Mouse (Mus musculus): Measurements from ENCODE around the gene Gabarap. TPM values are rescaled to one million over a fixed set of nuclear protein-coding genes. Genes with fewer than 3 reads are reported as not detected.

Gabarap gene
- total and polyA plus RNA-seq, 2 experiments from 2014 or later, result 209 to 548 TPM

DNA sequence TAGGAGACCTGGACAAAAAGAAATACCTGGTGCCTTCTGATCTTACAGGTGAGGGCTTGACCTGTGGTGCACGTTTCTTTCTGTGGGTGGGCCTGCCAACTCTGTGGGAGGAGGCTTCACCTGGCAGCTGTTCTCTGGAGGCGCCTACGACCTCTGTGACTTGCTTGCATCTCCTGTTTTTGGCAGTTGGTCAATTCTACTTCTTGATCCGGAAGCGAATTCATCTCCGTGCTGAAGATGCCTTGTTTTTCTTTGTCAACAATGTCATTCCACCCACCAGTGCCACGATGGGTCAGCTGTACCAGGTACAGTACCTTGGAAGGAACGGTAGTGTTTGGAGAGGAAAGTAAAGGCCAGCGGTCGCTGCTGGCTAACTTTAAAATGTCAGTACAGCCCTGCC, 1.5 kb downstream of the Gabarap start:
- Histone ChIP-seq H3K27me3 (ENCODE audit: insufficient read depth, low read length) (no peaks in the 10 kb centered on the region), H3K9me3 (ENCODE audit: low read length) (no peaks in the 10 kb centered on the region), H3K9ac (replicated peaks; ENCODE audit: low read length) (peak overlapping the region; percentile 82; the same call in 1 of the 2 replicates), H3K4me3 (ENCODE audit: low read length) (peak overlapping the region; percentile 80), H3K36me3 (ENCODE audit: insufficient read depth, low read length) (peaks cover 28% of the 10 kb centered on the region; the same call in 1 of the 2 replicates), H3K4me2 (ENCODE audit: low read depth, low read length) (peak overlapping the region; percentile 76), H3K4me1 (ENCODE audit: insufficient read depth, low read length) (peaks cover 8% of the 10 kb centered on the region; the same call in 1 of the 2 replicates), H3K27ac (no peak overlapping the region)
- no peak for TF ChIP-seq CTCF (IDR thresholded peaks at IDR 0.05; ENCODE audit: low read depth)
- WGBS, result 78% methylated on average over 10 of the region's 10 CpGs
- DNase-seq (ENCODE audit: low spot score), result no peak
- ATAC-seq, result no peak

DNA sequence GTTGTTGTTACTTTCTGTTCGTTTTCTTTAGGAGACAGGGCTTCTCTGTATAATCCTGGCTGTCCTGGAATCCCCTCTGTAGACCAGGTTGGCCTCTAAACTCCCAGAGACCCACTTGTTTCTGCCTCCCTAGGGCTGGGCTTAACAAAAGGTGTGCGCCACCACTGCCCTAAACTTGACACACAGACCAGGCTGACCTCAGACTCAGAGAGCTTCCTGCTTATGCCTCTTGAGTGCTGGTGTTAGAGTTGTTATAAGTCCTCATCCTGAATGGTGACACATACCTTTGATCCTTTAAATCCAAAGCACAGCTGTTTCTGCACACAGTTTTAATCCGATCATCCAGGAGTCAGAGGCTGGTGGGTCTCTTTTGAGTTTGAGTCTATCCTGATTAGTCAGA, 2.0 kb downstream of the Gabarap start:
- H3K9ac ChIP-seq (replicated peaks; ENCODE audit: low read length), result peak overlapping the region; percentile 82; the same call in 1 of the 2 replicates
- no peak for ATAC-seq

DNA sequence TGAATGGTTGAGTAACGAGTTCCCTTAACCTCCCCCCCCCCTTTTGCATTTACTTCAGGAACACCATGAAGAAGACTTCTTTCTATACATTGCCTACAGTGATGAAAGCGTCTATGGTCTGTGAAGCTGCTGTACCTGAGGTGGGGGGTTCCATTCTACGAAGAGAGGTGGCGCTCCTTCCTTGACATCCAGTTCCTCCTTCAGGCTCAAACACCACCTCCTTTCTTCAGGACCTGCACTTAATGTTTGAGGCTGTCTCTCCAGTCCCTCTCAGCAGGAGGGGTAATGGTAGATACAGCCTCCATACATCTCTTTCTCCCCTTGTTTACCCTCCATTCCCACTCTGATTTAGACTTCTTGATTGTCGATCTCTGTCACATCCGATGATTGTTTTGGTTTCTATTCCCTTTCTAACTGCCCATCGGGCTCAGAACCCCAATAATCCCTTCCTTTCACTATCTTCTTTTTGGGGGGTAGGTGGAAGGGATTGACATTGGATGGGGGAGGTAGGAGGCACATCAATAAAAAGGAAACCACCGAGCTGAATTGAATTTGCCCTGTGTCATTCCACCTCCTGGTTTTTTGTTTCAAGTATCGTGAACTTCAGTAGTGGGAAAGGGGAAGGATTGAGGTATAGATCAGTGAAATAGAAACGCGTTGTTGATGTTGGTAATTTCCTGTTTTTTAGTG, 3.6 kb downstream of the Gabarap start:
- H3K9me3 ChIP-seq (ENCODE audit: low read length), result no peaks in the 10 kb centered on the region
- H3K4me3 ChIP-seq (ENCODE audit: low read length), result peak overlapping the region; percentile 60; the same call in 1 of the 2 replicates
- DNase-seq (ENCODE audit: low spot score) (no peak), ATAC-seq (no peak)
- TF ChIP-seq CTCF (IDR thresholded peaks at IDR 0.05; ENCODE audit: low read depth), result peak; percentile 27
- H3K4me1 ChIP-seq (ENCODE audit: insufficient read depth, low read length), result peaks cover 8% of the 10 kb centered on the region; the same call in 1 of the 2 replicates
- no peaks in the 10 kb centered on the region for H3K27me3 ChIP-seq (ENCODE audit: insufficient read depth, low read length)
- no peak overlapping the region for H3K9ac ChIP-seq (replicated peaks; ENCODE audit: low read length)
- 0 out of 2 replicates have a peak overlapping the region, but pooled peaks have one; percentile 68 for H3K4me2 ChIP-seq (ENCODE audit: low read depth, low read length)
- 87% methylated on average over 11 of the region's 11 CpGs for WGBS
- no peak overlapping the region for H3K27ac ChIP-seq
- peaks cover 15% of the 10 kb centered on the region; the same call in 1 of the 2 replicates for H3K36me3 ChIP-seq (ENCODE audit: insufficient read depth, low read length)

More for the DNA sequence above, 2.0 kb downstream of the Gabarap start:
- Histone ChIP-seq H3K4me3 (ENCODE audit: low read length) (peak overlapping the region; percentile 80; the same call in 1 of the 2 replicates), H3K4me2 (ENCODE audit: low read depth, low read length) (peak overlapping the region; percentile 76), H3K27ac (no peak overlapping the region), H3K36me3 (ENCODE audit: insufficient read depth, low read length) (peaks cover 23% of the 10 kb centered on the region; the same call in 1 of the 2 replicates), H3K9me3 (ENCODE audit: low read length) (no peaks in the 10 kb centered on the region), H3K4me1 (ENCODE audit: insufficient read depth, low read length) (peaks cover 8% of the 10 kb centered on the region; the same call in 1 of the 2 replicates), H3K27me3 (ENCODE audit: insufficient read depth, low read length) (no peaks in the 10 kb centered on the region)
- WGBS, result 91% methylated on average over 3 of the region's 3 CpGs
- DNase-seq (ENCODE audit: low spot score), result no peak
- TF ChIP-seq CTCF (IDR thresholded peaks at IDR 0.05; ENCODE audit: low read depth), result no peak

DNA sequence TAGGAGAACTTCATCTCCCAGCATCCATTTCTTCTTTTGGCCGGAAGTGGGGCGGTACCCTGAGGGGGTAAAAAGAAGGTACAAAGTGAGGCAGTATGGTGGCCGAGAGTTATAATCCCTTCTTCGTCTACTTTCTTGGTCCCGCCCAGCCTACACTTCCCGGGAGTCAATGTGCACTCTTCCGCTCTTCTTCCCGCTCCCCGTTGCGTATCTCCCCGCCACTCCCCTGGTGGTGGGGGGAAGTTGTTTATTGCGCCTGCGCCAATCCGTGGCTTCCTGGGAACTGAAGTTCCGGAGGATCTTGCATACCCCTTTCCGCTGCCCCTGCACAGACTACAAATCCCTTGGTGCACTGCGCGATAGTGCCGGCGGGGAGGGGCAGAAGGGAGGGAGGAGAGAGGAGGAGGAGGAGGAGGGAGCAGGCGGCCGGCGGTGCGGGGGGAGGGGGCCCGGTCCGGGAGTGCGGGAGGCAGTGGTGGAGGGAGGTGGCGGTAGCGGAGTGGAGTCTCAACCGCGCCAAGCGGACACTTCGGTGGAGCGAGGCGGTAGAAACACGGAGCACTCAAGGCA, 4.5 kb downstream of the Gabarap start, which contains the start of gene Phf23:
Phf23 (plus strand) TSS at position 387 of the 570 bp plus-strand sequence.
- peak within 1 kb of the TSS; percentile 68 for H3K4me2 ChIP-seq (ENCODE audit: low read depth, low read length)
- H3K27me3 ChIP-seq (ENCODE audit: insufficient read depth, low read length), result no peaks in the 10 kb centered on the region
- peak; percentile 87 for ATAC-seq
- H3K27ac ChIP-seq, result peak within 1 kb of the TSS; percentile 90
- peak within 1 kb of the TSS; percentile 60 for H3K4me3 ChIP-seq (ENCODE audit: low read length)
- H3K4me1 ChIP-seq (ENCODE audit: insufficient read depth, low read length), result peaks cover 8% of the 10 kb centered on the region; the same call in 1 of the 2 replicates
- WGBS, result under 1% methylated on average over 36 of the region's 36 CpGs
- TF ChIP-seq CTCF (IDR thresholded peaks at IDR 0.05; ENCODE audit: low read depth), result peak; percentile 65
- peak; percentile 99 for DNase-seq (ENCODE audit: low spot score)
- H3K9me3 ChIP-seq (ENCODE audit: low read length), result no peaks in the 10 kb centered on the region
- H3K9ac ChIP-seq (replicated peaks; ENCODE audit: low read length), result peak within 1 kb of the TSS; percentile 64
- H3K36me3 ChIP-seq (ENCODE audit: insufficient read depth, low read length), result peaks cover 12% of the 10 kb centered on the region; the same call in 1 of the 2 replicates

DNA sequence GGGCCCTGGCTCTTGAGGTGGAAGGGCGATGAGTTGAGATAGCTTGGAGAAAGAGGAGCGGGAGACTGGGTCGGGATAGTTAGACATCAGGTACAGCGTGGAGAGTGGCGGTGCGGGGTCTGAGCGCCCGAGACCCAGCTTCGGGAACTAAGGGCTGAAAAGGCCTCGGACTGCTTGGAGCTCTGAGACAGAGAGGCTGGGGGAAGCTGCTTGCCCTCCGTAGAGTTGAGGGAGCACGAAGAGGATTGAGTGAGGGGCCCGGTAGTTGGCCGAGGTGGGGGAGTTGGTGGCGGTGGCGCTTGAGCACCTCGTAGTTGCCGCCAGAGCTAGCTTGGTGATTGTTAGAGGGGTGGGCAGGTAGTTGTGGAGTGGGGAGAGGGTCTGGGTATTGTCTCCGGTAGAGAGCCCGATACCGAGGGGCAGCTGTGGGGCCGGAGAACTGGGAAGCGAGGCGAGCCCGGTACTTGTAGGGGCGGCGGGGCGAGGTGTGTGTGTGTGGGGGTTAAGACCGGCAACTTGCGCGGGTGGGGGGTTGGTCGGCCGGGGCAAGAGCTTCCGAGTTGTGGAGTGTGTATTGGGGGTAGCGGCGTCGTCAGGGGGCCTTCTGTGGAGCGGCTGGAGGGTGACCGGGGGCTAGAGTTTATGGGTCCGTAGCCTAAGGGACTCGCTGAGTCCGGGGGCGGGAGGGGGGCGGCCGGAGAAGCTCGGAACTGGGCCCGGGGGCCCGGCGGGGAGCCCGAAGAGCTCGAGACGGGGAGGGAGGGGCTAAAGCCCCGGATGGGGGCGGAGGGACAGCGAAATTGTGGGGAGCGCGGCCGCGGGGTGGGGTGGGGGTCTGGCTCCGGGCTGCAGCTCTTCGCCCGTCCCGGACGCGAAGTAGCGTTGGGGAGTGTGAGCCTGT, 5.5 kb downstream of the Gabarap start:
- no peak for TF ChIP-seq CTCF (IDR thresholded peaks at IDR 0.05; ENCODE audit: low read depth)
- Histone ChIP-seq H3K4me1 (ENCODE audit: insufficient read depth, low read length) (peaks cover 11% of the 10 kb centered on the region), H3K4me3 (ENCODE audit: low read length) (peak overlapping the region; percentile 60), H3K9me3 (ENCODE audit: low read length) (no peaks in the 10 kb centered on the region), H3K4me2 (ENCODE audit: low read depth, low read length) (peak overlapping the region; percentile 68), H3K36me3 (ENCODE audit: insufficient read depth, low read length) (peaks cover 12% of the 10 kb centered on the region; the same call in 1 of the 2 replicates), H3K27ac (peak overlapping the region; percentile 90), H3K9ac (replicated peaks; ENCODE audit: low read length) (peak overlapping the region; percentile 64), H3K27me3 (ENCODE audit: insufficient read depth, low read length) (no peaks in the 10 kb centered on the region)
- DNase-seq (ENCODE audit: low spot score) (peak; percentile 74), ATAC-seq (no peak)
- 1% methylated on average over 62 of the region's 66 CpGs for WGBS

DNA sequence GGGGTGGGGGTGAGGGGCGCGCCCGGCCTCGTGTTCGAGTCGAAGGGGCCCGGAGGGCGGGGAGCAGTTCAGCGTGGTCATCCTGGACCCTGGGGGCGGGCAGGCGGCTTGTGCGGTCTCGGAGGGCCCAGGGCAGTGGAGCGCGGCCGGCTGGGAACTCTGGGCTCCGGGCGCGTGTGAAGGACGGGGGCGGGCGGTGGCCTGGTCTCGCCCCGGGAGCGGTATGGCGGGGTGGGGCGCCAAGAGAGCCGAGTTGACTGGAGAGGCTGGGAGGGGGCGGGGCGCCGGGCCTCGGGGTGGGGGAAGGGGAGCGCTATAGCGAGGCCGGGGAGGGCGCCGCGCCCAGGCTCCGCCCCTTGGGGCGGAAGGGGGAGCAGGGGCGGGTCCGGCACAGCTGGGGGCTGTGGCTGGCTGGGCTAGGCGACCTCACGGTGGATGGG, 6.1 kb downstream of the Gabarap start:
- Histone ChIP-seq H3K4me3 (ENCODE audit: low read length) (peak overlapping the region; percentile 60), H3K4me1 (ENCODE audit: insufficient read depth, low read length) (peaks cover 16% of the 10 kb centered on the region)
- WGBS, result 1% methylated on average over 32 of the region's 44 CpGs

More for the DNA sequence above, 6.1 kb downstream of the Gabarap start:
- Histone ChIP-seq H3K9ac (replicated peaks; ENCODE audit: low read length) (peak overlapping the region; percentile 64), H3K4me2 (ENCODE audit: low read depth, low read length) (peak overlapping the region; percentile 68), H3K9me3 (ENCODE audit: low read length) (no peaks in the 10 kb centered on the region), H3K27me3 (ENCODE audit: insufficient read depth, low read length) (no peaks in the 10 kb centered on the region), H3K27ac (peak overlapping the region; percentile 90), H3K36me3 (ENCODE audit: insufficient read depth, low read length) (peaks cover 12% of the 10 kb centered on the region; the same call in 1 of the 2 replicates)
- DNase-seq (ENCODE audit: low spot score) (peak; percentile 80), ATAC-seq (peak; percentile 15; the same call in 1 of the 2 replicates)
- TF ChIP-seq CTCF (IDR thresholded peaks at IDR 0.05; ENCODE audit: low read depth), result no peak

All from hindbrain, postnatal 0 days (tissue).